Mouse (Mus musculus) midbrain, embryonic 11.5 days (tissue): ENCODE data around the gene Chd1. TPM values are rescaled to one million over a fixed set of nuclear protein-coding genes. Genes with fewer than 3 reads are reported as not detected.

Experiments used
- ATAC-seq: fragments of 200-750 bp; cut with Nextera tagmentation; 2 replicates; pipeline ENCODE4 v1.8.0; 2017; ENCODE audit warnings: moderate TSS enrichment, moderate library complexity; ENCODE audit not compliant: low FRiP score
- DNase-seq: peaks from one replicate; pipeline ENCODE4 v3.0.0; 2015; ENCODE audit warnings: low spot score; ENCODE audit errors: missing footprints
- H3K27ac ChIP-seq: fragments of 300-500 bp; sonication (generic); 2 replicates; pipeline ENCODE4 v1.5.1; 2014; ENCODE audit warnings: low read depth, low read length
- H3K27me3 ChIP-seq: fragments of 300-500 bp; sonication (generic); 2 replicates; pipeline ENCODE4 v1.6.1; 2014; ENCODE audit warnings: mild to moderate bottlenecking, low read length, moderate library complexity, mixed read lengths; ENCODE audit not compliant: control insufficient read depth, insufficient read depth
- H3K36me3 ChIP-seq: fragments of 300-500 bp; sonication (generic); 2 replicates; pipeline ENCODE4 v1.6.1; 2014; ENCODE audit warnings: mild to moderate bottlenecking, low read length, moderate library complexity, mixed read lengths; ENCODE audit not compliant: control insufficient read depth, insufficient read depth
- H3K4me1 ChIP-seq: fragments of 300-500 bp; sonication (generic); 2 replicates; pipeline ENCODE4 v1.6.1; 2014; ENCODE audit warnings: low read length; ENCODE audit not compliant: control insufficient read depth, insufficient read depth
- H3K4me2 ChIP-seq: fragments of 300-500 bp; sonication (generic); 2 replicates; pipeline ENCODE4 v1.6.1; 2014; ENCODE audit warnings: mild to moderate bottlenecking, moderate library complexity
- H3K4me3 ChIP-seq: fragments of 300-500 bp; sonication (generic); 2 replicates; pipeline ENCODE4 v1.5.1; 2014; ENCODE audit warnings: low read depth, low read length
- H3K9ac ChIP-seq: fragments of 300-500 bp; sonication (generic); 2 replicates; pipeline ENCODE4 v1.6.1; 2014; ENCODE audit warnings: low read length
- H3K9me3 ChIP-seq: fragments of 300-500 bp; sonication (generic); 2 replicates; pipeline ENCODE4 v1.6.1; 2016; ENCODE audit warnings: low read length; ENCODE audit not compliant: control insufficient read depth
- WGBS: fragments of 180-500 bp; shearing (Covaris S2); extraction: QIAGEN DNeasy Blood & Tissue Kit; methylation state at CpG from one replicate; pipeline ENCODE4 v1.1.7; 2014; 5-methylcytosine and 5-hydroxymethylcytosine counted together
- polyA plus RNA-seq: library from polyadenylated mRNA; unstranded; fragments of >200 nt; fragmentation: Nextera tagmentation; extraction: Ambion mirVana; gene quantifications from 2 replicates; pipeline ENCODE4 v1.2.1, GENCODE M21; 2014

The Chd1 gene
- polyA plus RNA-seq, 1 experiment from 2014 or later: 46.9 TPM

DNA sequence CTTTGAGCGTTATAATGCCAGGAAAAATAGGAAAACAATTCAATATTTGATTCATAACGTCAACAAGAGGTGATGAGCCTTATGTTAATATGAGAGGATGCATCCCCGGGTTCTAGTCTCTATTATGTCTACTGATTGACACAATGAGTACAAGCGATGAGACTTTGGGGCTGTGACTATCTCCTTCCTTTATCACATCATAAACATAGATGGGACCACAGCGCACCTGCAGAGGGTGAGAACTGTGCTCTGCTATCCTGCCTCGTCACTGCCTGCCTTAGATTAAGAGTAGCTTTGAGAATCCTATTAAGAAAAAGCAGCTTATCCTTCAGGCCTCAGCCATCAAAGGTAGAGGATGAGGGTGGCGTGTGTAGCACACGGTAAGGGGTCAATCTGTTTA is 85.9 kb downstream of the Chd1 start:
- H3K4me1 ChIP-seq: no peaks in the 10 kb centered on the region
- ATAC-seq: no peak
- no peaks in the 10 kb centered on the region for H3K27me3 ChIP-seq
- peak; percentile 73 for DNase-seq
- WGBS: 79% methylated on average over 8 of the region's 8 CpGs
- H3K9me3 ChIP-seq: no peaks in the 10 kb centered on the region
- H3K27ac ChIP-seq: no peak overlapping the region
- no peak overlapping the region for H3K4me3 ChIP-seq
- H3K36me3 ChIP-seq: no peaks in the 10 kb centered on the region
- H3K9ac ChIP-seq: no peak overlapping the region
- no peak overlapping the region for H3K4me2 ChIP-seq

DNA sequence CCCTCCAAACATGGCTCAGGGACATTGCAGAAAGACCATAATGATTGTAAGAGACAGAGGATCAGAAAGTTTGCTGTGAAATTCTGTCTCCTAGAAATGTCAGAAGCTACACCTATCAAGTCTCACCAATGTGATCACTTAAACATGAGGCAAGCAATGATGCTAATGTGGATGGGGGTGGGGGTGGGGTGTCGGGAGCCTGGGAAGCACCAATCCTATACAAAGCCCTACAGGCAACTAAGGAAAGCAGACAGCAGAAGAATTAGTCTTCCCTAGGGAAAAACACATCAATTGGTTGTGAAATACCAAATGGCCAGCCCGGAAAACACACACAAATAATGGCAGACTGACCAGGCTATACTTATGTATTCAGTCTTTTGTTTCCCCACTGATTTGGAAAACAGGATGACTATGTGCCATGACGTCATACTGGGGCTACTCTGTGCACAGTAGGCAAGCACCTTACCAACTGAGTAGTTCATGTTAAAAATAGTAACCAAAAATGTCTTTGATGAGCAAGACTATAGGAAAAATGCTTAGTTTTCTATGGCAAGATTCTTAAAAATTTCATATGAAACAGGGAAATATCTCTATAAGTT is 94.5 kb downstream of the Chd1 start:
- no peaks in the 10 kb centered on the region for H3K27me3 ChIP-seq
- no peak overlapping the region for H3K9ac ChIP-seq
- no peak overlapping the region for H3K4me3 ChIP-seq
- no peaks in the 10 kb centered on the region for H3K9me3 ChIP-seq
- DNase-seq (peak; percentile 73), ATAC-seq (0 out of 2 replicates have a peak, but pooled peaks have one; percentile 48)
- WGBS: 77% methylated on average over 3 of the region's 3 CpGs
- no peaks in the 10 kb centered on the region for H3K36me3 ChIP-seq
- H3K27ac ChIP-seq: no peak overlapping the region
- no peaks in the 10 kb centered on the region for H3K4me1 ChIP-seq
- no peak overlapping the region for H3K4me2 ChIP-seq

DNA sequence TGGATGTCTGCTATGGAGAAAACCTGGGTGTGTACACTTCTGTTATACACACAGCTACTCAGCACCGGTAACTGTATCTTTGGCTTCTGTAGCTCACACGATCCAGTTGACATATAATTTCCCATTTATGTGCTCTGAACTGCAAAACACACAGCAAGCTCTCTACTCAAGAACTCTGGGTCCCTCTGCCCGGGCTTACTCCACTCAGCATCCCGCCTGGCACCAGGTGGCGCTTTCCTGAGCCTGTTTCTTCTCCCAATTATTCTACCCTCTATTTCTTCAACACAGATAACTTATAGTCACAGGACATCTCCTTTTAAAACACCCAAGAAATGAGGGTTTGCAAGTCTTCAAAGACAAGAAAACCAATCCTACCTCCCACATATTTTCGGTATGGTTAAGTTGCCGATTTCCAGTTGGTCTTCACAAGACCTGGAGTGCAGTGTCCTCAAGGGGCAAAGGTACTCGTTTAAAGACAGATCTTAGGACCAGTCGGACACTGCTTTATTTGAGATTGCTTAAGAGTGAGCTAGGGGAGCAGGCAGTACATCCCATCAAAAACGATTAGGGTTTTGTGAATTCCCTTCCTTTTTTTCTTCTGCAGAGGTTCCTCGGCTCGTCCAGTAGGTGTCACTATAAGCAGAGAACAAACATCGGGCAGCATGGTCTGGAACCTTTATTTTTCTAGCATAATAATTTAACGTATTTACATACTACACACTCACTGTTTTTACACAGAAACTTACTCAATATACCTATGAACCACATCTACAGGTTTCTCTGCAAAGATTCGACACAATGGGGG is 99.4 kb downstream of the Chd1 start:
- Histone ChIP-seq H3K4me1 (peaks cover 13% of the 10 kb centered on the region), H3K27ac (no peak overlapping the region), H3K4me3 (no peak overlapping the region), H3K9me3 (no peaks in the 10 kb centered on the region), H3K27me3 (no peaks in the 10 kb centered on the region), H3K9ac (no peak overlapping the region), H3K36me3 (peaks cover 3% of the 10 kb centered on the region; the same call in 1 of the 2 replicates), H3K4me2 (no peak overlapping the region)
- DNase-seq (peak; percentile 81), ATAC-seq (peak; percentile 38; the same call in 1 of the 2 replicates)
- WGBS: 55% methylated on average over 15 of the region's 15 CpGs

DNA sequence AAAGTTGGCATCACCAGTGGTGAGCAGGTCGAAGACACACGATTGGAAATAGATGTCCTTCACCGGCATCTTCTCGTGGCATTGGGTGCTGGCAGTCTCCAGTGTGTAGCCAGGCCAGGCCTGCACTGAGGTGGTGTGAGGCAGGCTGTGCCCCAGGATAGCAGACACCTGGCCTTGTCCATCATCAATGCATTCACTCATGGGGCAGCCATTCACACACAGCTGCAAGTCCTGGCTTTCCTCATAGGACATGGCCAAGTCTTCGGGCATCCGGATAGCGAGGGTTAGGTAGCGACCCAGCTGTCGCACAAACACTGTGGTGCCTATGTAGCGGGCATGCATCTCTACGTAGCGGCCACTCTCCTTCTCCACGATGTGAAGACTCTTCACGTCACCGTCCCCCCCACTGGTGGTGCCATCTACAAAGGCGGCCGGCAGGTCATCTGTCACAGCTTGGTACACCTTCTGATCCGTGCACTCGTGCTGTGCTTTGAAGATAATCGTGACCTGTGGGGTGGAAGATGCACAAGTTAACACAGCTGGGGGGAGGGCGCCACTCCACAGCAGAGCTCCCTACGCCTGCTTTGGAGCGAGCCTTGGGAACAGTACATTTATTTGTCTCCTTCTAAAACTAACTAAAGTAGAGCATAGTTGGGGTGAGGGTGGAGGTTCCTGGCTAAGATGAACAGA is 102.7 kb downstream of the Chd1 start:
- H3K4me3 ChIP-seq: no peak overlapping the region
- peak; percentile 15 for ATAC-seq
- no peaks in the 10 kb centered on the region for H3K27me3 ChIP-seq
- 90% methylated on average over 23 of the region's 23 CpGs for WGBS
- no peaks in the 10 kb centered on the region for H3K9me3 ChIP-seq
- peaks cover 3% of the 10 kb centered on the region; the same call in 1 of the 2 replicates for H3K36me3 ChIP-seq
- DNase-seq: peak; percentile 70
- H3K27ac ChIP-seq: no peak overlapping the region
- H3K4me1 ChIP-seq: peaks cover 19% of the 10 kb centered on the region
- H3K9ac ChIP-seq: no peak overlapping the region
- H3K4me2 ChIP-seq: no peak overlapping the region

DNA sequence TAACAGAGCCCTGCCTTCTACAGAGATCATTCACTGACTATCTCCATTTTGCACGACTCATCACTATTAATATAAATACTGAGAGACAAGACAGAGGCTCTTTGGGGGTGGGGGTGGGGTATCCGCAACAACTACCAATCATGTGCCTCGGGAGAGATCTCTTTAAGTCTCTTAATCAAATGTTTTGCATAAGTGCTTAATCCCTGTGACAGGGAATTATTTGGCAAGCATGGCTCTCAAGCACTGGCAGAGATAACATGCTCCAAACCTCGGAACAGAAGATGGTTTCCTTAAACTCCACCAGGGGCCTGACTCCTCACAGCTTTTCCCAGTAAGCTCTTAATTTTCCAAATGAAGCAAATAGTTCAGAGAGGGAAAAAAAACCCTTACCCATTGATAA is 103.2 kb downstream of the Chd1 start:
- Histone ChIP-seq H3K27me3 (no peaks in the 10 kb centered on the region), H3K4me1 (peaks cover 19% of the 10 kb centered on the region), H3K27ac (no peak overlapping the region; the same call in 1 of the 2 replicates), H3K4me3 (no peak overlapping the region), H3K9me3 (no peaks in the 10 kb centered on the region), H3K9ac (no peak overlapping the region), H3K4me2 (no peak overlapping the region), H3K36me3 (peaks cover 3% of the 10 kb centered on the region; the same call in 1 of the 2 replicates)
- no peak for ATAC-seq
- no peak for DNase-seq
- WGBS: 44% methylated on average over 4 of the region's 4 CpGs

DNA sequence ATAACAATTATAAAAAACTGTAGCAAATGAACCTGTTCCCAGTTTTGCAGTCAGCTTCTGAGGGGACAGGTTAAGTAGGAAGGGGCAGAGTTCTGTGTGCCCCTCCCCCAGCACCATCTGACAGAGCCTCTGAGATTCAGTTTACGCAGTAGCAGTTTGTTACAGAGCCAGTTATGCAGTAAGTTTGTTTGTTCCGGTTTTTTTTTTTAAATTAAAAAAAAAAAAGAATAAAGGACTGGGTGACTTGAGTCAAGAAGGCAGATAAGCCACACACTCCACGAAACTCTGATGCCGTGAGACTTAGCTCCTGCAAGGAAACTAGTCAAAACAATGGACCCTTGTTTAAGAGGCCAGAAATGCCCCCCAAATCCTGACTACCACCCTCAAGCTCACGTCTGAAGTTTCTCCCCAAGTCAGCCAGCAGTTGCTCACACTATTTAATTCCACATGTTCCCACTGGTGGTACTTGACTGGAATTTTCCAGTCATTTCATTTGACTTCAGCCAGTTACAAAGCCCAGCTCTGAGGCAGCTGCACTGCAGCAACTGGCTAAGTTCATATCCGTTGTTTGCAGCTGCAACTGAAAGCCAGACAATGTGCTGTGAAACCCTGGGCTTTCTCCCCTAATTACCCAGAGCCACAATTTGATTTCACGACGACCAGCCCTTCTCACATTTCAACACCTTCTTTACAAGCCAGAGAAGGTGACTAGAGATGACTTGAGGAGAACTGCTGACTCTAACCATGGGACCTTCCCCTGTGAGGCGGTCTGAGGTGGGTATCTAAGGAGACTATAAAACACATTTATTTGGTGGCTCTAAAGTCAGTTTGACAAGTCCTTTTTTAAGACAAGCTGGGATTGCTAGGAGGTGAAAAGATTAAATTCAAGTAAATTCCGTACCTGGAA is 104.0 kb downstream of the Chd1 start:
- peak; percentile 49; the same call in 1 of the 2 replicates for ATAC-seq
- WGBS: 24% methylated on average over 10 of the region's 10 CpGs
- Histone ChIP-seq H3K9me3 (no peaks in the 10 kb centered on the region), H3K9ac (no peak overlapping the region), H3K4me2 (0 out of 2 replicates have a peak overlapping the region, but pooled peaks have one; percentile 11), H3K27me3 (no peaks in the 10 kb centered on the region), H3K4me1 (peaks cover 19% of the 10 kb centered on the region), H3K36me3 (peaks cover 3% of the 10 kb centered on the region; the same call in 1 of the 2 replicates), H3K4me3 (no peak overlapping the region), H3K27ac (peak overlapping the region; percentile 21; the same call in 1 of the 2 replicates)
- peak; percentile 89 for DNase-seq

DNA sequence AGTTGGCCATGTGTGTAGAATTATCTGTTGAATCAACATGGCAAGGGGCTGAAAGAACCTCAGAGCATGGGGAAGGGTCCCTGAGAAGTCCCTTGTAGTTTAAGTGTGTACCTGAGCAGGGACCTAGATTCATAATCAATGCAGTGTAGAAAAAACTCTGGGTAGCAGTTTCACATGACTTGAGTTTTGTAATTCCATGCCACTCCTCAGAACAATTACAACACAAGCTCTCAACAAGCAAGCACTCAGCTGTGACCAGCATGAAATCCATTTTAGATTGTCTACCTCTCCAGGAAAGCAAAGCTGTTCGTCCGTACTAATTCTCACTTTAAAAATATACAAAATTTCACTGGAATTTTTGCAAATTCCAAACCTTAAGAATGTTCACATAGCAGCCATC is 105.2 kb downstream of the Chd1 start:
- Histone ChIP-seq H3K27ac (no peak overlapping the region), H3K4me1 (peaks cover 22% of the 10 kb centered on the region), H3K4me2 (no peak overlapping the region), H3K36me3 (peaks cover 3% of the 10 kb centered on the region; the same call in 1 of the 2 replicates), H3K9ac (no peak overlapping the region), H3K27me3 (no peaks in the 10 kb centered on the region), H3K4me3 (no peak overlapping the region), H3K9me3 (no peaks in the 10 kb centered on the region)
- 53% methylated on average over 2 of the region's 2 CpGs for WGBS
- DNase-seq (no peak), ATAC-seq (no peak)

DNA sequence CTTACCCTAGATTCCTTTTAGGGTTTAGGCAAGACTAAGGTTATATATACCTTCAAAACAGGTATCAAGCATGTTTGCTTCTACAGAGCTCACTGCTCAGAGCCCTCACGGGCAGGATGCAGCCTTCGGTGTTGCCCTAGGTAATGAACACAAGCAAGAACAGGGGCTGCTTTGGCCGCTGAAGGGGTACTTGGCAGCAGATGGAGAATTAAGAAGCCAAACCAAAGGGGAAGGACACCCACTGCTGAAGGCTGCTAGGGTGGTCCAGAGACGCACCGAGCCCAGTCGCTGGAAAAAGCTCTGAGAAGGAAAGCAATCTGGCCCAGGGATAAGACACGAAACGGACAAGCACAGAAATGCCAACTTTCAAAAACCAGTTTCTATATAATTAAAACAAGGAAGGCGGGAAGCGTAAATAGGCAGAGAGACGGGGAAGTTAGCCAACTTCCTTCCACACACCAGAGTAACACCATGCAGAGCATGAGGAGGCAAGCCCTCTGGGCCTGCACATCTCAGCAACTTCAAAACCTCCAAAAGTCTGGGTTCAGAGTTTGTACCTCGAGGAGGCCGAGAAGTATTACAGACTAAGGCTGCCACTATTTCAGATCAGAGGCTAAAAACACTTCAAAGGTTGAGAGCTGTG is 107.5 kb downstream of the Chd1 start:
- Histone ChIP-seq H3K36me3 (peaks cover 3% of the 10 kb centered on the region; the same call in 1 of the 2 replicates), H3K4me1 (peaks cover 22% of the 10 kb centered on the region), H3K4me3 (no peak overlapping the region), H3K27me3 (no peaks in the 10 kb centered on the region), H3K9ac (no peak overlapping the region), H3K27ac (no peak overlapping the region), H3K9me3 (no peaks in the 10 kb centered on the region), H3K4me2 (no peak overlapping the region)
- DNase-seq (peak; percentile 81), ATAC-seq (no peak)
- WGBS: 85% methylated on average over 13 of the region's 13 CpGs
